Mouse (Mus musculus) cerebellum, adult 2 months (tissue): ENCODE measurements at regions not wholly inside any gene's neighbourhood (a gene's known extent, or its start where the extent isn't known, plus 50 kb on each side); places are given as distances from the start of the nearest gene placed in this dataset.

Experiments used
- DNase-seq, 2 experiments: peaks; one replicate each; pipeline ENCODE4 v3.0.0; 2021
- H3K27ac ChIP-seq: fragments of 200-500 bp; 2 replicates; pipeline ENCODE4 v1.5.1; 2012; ENCODE audit warnings: low read length, control low read depth, inconsistent platforms; ENCODE audit not compliant: insufficient read depth
- H3K27me3 ChIP-seq: fragments of 200-500 bp; 2 replicates; pipeline ENCODE4 v1.6.1; 2012; ENCODE audit warnings: inconsistent platforms, mild to moderate bottlenecking, low read length, moderate library complexity; ENCODE audit not compliant: control insufficient read depth, insufficient read depth
- H3K4me1 ChIP-seq: fragments of 200-500 bp; 2 replicates; pipeline ENCODE4 v1.6.1; 2011; ENCODE audit warnings: low read length; ENCODE audit not compliant: control insufficient read depth, insufficient read depth
- H3K4me3 ChIP-seq: fragments of 200-500 bp; replicated peaks from 2 replicates; pipeline ENCODE3; 2011; ENCODE audit warnings: mild to moderate bottlenecking, low read depth, low read length, control low read depth; ENCODE audit not compliant: insufficient read depth
- CTCF ChIP-seq: fragments of 200-500 bp; IDR thresholded peaks from 2 replicates; pipeline ENCODE4 v1.5.1; 2011; ENCODE audit warnings: low read depth, mild to moderate bottlenecking, control low read depth, low read length, moderate library complexity, borderline replicate concordance; ENCODE audit not compliant: insufficient read depth
- POLR2A ChIP-seq: fragments of 200-500 bp; IDR thresholded peaks from 2 replicates; pipeline ENCODE4 v1.6.1; 2011; ENCODE audit warnings: low read length, control low read depth, borderline replicate concordance; ENCODE audit not compliant: insufficient read depth
- WGBS: fragments of 180-500 bp; shearing (Covaris S2); methylation state at CpG from one replicate; pipeline ENCODE4 v1.1.7; 2018; 5-methylcytosine and 5-hydroxymethylcytosine counted together

GRCm38 (mm10) chr17:16571403-16571802 is 492.5 kb upstream of the Zfp960 start:
- Histone ChIP-seq H3K4me1 (no peaks in the 10 kb centered on the region), H3K4me3 (no peak overlapping the region), H3K27me3 (no peaks in the 10 kb centered on the region), H3K27ac (no peak overlapping the region)
- 68% methylated on average over 5 of the region's 5 CpGs for WGBS
- TF ChIP-seq CTCF: no peak
- TF ChIP-seq POLR2A: no peak
- no peak for DNase-seq

- Histone ChIP-seq H3K27ac (no peak overlapping the region), H3K4me1 (no peaks in the 10 kb centered on the region), H3K27me3 (no peaks in the 10 kb centered on the region), H3K4me3 (no peak overlapping the region)
- no peak for DNase-seq
- TF ChIP-seq CTCF (no peak), POLR2A (no peak)
- 96% methylated on average over 1 of the region's 1 CpGs for WGBS
Measured at GRCm38 (mm10) chr17:16588791-16589190, 475.1 kb upstream of the Zfp960 start.

GRCm38 (mm10) chr17:16599671-16600070 is 464.2 kb upstream of the Zfp960 start:
- Histone ChIP-seq H3K27ac (no peak overlapping the region), H3K4me1 (no peaks in the 10 kb centered on the region), H3K4me3 (no peak overlapping the region), H3K27me3 (no peaks in the 10 kb centered on the region; the same call in 1 of the 2 replicates)
- no peak for TF ChIP-seq CTCF
- TF ChIP-seq POLR2A: no peak
- DNase-seq: no peak
- WGBS: 4% methylated on average over 3 of the region's 3 CpGs

- no peaks in the 10 kb centered on the region for H3K27me3 ChIP-seq
- no peak for DNase-seq
- 76% methylated on average over 1 of the region's 1 CpGs for WGBS
- H3K27ac ChIP-seq: no peak overlapping the region
- H3K4me3 ChIP-seq: no peak overlapping the region
- TF ChIP-seq POLR2A: no peak
- no peak for TF ChIP-seq CTCF
- H3K4me1 ChIP-seq: no peaks in the 10 kb centered on the region
Measured at GRCm38 (mm10) chr17:16612405-16612979, 451.4 kb upstream of the Zfp960 start.

- DNase-seq: no peak
- Histone ChIP-seq H3K4me1 (no peaks in the 10 kb centered on the region), H3K4me3 (no peak overlapping the region), H3K27ac (no peak overlapping the region), H3K27me3 (no peaks in the 10 kb centered on the region)
- TF ChIP-seq POLR2A (no peak), CTCF (no peak)
- 86% methylated on average over 4 of the region's 4 CpGs for WGBS
Measured at GRCm38 (mm10) chr17:16621931-16622556, 441.9 kb upstream of the Zfp960 start.

GRCm38 (mm10) chr17:16629854-16630253 is 434.1 kb upstream of the Zfp960 start:
- Histone ChIP-seq H3K27me3 (no peaks in the 10 kb centered on the region), H3K4me3 (no peak overlapping the region), H3K27ac (no peak overlapping the region), H3K4me1 (no peaks in the 10 kb centered on the region)
- TF ChIP-seq POLR2A (no peak), CTCF (no peak)
- no peak for DNase-seq
- 73% methylated on average over 1 of the region's 1 CpGs for WGBS

GRCm38 (mm10) chr17:16633426-16633825 is 430.5 kb upstream of the Zfp960 start:
- Histone ChIP-seq H3K27ac (no peak overlapping the region), H3K4me3 (no peak overlapping the region), H3K27me3 (no peaks in the 10 kb centered on the region), H3K4me1 (no peaks in the 10 kb centered on the region)
- no peak for DNase-seq
- TF ChIP-seq CTCF (no peak), POLR2A (no peak)

GRCm38 (mm10) chr17:16637463-16637862 is 426.4 kb upstream of the Zfp960 start:
- Histone ChIP-seq H3K27me3 (no peaks in the 10 kb centered on the region), H3K27ac (no peak overlapping the region), H3K4me3 (no peak overlapping the region), H3K4me1 (no peaks in the 10 kb centered on the region)
- TF ChIP-seq POLR2A: no peak
- no peak for TF ChIP-seq CTCF
- DNase-seq: no peak

GRCm38 (mm10) chr17:16647942-16648341 is 416.0 kb upstream of the Zfp960 start:
- 33% methylated on average over 1 of the region's 1 CpGs for WGBS

More at GRCm38 (mm10) chr17:16647942-16648341, 416.0 kb upstream of the Zfp960 start:
- Histone ChIP-seq H3K4me3 (no peak overlapping the region), H3K27ac (no peak overlapping the region), H3K27me3 (no peaks in the 10 kb centered on the region), H3K4me1 (no peaks in the 10 kb centered on the region)
- DNase-seq: no peak
- TF ChIP-seq POLR2A: no peak
- no peak for TF ChIP-seq CTCF
